Mouse (Mus musculus): ENCODE data around the gene Entpd1. TPM values are rescaled to one million over a fixed set of nuclear protein-coding genes. Genes with fewer than 3 reads are reported as not detected.

The Entpd1 gene
- polyA plus RNA-seq, 1 experiment from 2014 or later = 17.6 TPM

GRCm38 (mm10) chr19:40628950-40629349 is 16.8 kb downstream of the Entpd1 start:
- Histone ChIP-seq H3K4me1 (no peaks in the 10 kb centered on the region), H3K27me3 (no peaks in the 10 kb centered on the region), H3K9ac (no peak overlapping the region), H3K4me3 (replicated peaks) (no peak overlapping the region), H3K9me3 (replicated peaks) (no peaks in the 10 kb centered on the region), H3K4me2 (replicated peaks) (no peak overlapping the region), H3K27ac (replicated peaks) (no peak overlapping the region), H3K36me3 (no peaks in the 10 kb centered on the region)
- ATAC-seq (ENCODE audit: insufficient number of reproducible peaks, low FRiP score, low TSS enrichment, low read depth) = no peak

DNA sequence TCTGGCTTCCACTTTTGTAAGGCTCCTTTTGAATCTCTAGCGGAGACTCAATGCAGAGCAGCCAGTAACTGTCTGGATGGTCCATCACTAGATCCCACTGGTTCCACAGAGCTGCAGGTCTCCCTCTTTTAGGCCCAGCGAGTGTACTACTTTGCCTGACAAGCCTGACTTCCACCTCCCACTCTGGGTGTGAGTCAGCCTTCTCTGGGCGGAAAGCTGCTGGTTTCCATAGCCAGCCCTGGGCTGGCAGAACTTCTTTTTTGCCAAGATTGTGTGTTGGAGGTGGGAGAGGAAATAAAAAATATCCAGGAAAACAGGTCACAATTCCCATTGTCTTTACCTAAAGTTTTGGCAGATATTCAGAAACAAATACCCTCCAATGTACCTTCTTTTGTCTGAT is 17.9 kb downstream of the Entpd1 start:
- ATAC-seq (ENCODE audit: insufficient number of reproducible peaks, low FRiP score, low TSS enrichment, low read depth) = no peak

GRCm38 (mm10) chr19:40630606-40631005 is 18.4 kb downstream of the Entpd1 start:
- Histone ChIP-seq H3K27me3 (no peaks in the 10 kb centered on the region), H3K4me2 (replicated peaks) (no peak overlapping the region), H3K27ac (replicated peaks) (no peak overlapping the region), H3K9ac (no peak overlapping the region), H3K36me3 (no peaks in the 10 kb centered on the region), H3K4me3 (replicated peaks) (no peak overlapping the region), H3K9me3 (replicated peaks) (no peaks in the 10 kb centered on the region), H3K4me1 (no peaks in the 10 kb centered on the region)
- WGBS = 68% methylated on average over 7 of the region's 7 CpGs
- ATAC-seq (ENCODE audit: insufficient number of reproducible peaks, low FRiP score, low TSS enrichment, low read depth) = no peak

More for the DNA sequence above, 17.9 kb downstream of the Entpd1 start:
- Histone ChIP-seq H3K4me3 (replicated peaks) (no peak overlapping the region), H3K27me3 (no peaks in the 10 kb centered on the region), H3K27ac (replicated peaks) (no peak overlapping the region), H3K36me3 (no peaks in the 10 kb centered on the region), H3K4me1 (no peaks in the 10 kb centered on the region), H3K9me3 (replicated peaks) (no peaks in the 10 kb centered on the region), H3K9ac (no peak overlapping the region), H3K4me2 (replicated peaks) (no peak overlapping the region)
- WGBS = 71% methylated on average over 3 of the region's 3 CpGs

GRCm38 (mm10) chr19:40632193-40632592 is 20.0 kb downstream of the Entpd1 start:
- no peak for ATAC-seq (ENCODE audit: insufficient number of reproducible peaks, low FRiP score, low TSS enrichment, low read depth)
- no peaks in the 10 kb centered on the region for H3K36me3 ChIP-seq
- H3K4me2 ChIP-seq (replicated peaks) = no peak overlapping the region
- WGBS = 70% methylated on average over 3 of the region's 3 CpGs
- no peak overlapping the region for H3K9ac ChIP-seq
- H3K4me1 ChIP-seq = no peaks in the 10 kb centered on the region
- no peak overlapping the region for H3K27ac ChIP-seq (replicated peaks)
- H3K27me3 ChIP-seq = no peaks in the 10 kb centered on the region
- no peaks in the 10 kb centered on the region for H3K9me3 ChIP-seq (replicated peaks)
- no peak overlapping the region for H3K4me3 ChIP-seq (replicated peaks)

DNA sequence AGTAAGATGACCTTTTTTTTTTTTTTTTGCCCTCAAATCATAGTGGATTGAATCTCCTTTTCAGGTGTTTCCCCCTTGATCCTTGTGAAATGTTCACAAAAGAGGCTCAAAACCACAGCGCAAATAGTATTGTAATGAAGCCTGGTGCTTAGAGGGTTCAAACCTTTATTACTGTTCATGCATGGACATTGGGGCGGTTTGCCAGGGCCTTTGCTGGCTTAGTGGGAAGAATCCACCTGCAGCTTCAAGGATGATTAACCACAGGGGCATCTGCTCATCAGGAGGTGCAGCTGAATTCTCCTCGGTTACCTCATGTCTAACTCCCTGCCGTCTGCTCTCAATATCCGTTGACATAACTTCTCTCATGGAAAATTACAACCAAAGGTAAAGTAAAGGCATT is 20.5 kb downstream of the Entpd1 start:
- no peak overlapping the region for H3K4me2 ChIP-seq (replicated peaks)
- ATAC-seq (ENCODE audit: insufficient number of reproducible peaks, low FRiP score, low TSS enrichment, low read depth) = no peak
- no peak overlapping the region for H3K4me3 ChIP-seq (replicated peaks)
- 79% methylated on average over 5 of the region's 5 CpGs for WGBS
- H3K9ac ChIP-seq = no peak overlapping the region
- H3K9me3 ChIP-seq (replicated peaks) = no peaks in the 10 kb centered on the region
- H3K27me3 ChIP-seq = no peaks in the 10 kb centered on the region
- H3K36me3 ChIP-seq = no peaks in the 10 kb centered on the region
- no peak overlapping the region for H3K27ac ChIP-seq (replicated peaks)
- H3K4me1 ChIP-seq = no peaks in the 10 kb centered on the region

DNA sequence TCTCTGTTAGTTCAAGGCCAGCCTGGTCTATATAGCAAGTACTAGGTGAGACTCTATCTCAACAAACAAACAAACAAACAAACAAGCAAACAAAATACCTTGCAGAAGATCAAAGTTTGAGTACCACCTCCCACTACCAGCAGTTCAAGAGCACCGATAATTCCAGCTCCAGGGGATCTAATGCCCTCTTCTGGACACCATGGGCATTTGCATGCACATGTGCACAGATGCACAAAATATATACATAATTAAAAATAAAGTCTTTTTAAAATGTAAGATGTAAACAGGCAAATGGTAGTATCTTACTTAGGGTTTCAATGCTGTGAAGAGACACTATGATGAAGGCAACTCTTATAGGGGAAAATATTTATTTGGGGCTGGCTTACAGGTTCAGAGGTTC is 21.0 kb downstream of the Entpd1 start:
- no peak overlapping the region for H3K9ac ChIP-seq
- H3K27ac ChIP-seq (replicated peaks) = no peak overlapping the region
- no peaks in the 10 kb centered on the region for H3K9me3 ChIP-seq (replicated peaks)
- ATAC-seq (ENCODE audit: insufficient number of reproducible peaks, low FRiP score, low TSS enrichment, low read depth) = no peak
- no peaks in the 10 kb centered on the region for H3K27me3 ChIP-seq
- no peaks in the 10 kb centered on the region for H3K36me3 ChIP-seq
- WGBS = 59% methylated on average over 1 of the region's 1 CpGs
- H3K4me2 ChIP-seq (replicated peaks) = no peak overlapping the region
- H3K4me3 ChIP-seq (replicated peaks) = no peak overlapping the region
- H3K4me1 ChIP-seq = no peaks in the 10 kb centered on the region

DNA sequence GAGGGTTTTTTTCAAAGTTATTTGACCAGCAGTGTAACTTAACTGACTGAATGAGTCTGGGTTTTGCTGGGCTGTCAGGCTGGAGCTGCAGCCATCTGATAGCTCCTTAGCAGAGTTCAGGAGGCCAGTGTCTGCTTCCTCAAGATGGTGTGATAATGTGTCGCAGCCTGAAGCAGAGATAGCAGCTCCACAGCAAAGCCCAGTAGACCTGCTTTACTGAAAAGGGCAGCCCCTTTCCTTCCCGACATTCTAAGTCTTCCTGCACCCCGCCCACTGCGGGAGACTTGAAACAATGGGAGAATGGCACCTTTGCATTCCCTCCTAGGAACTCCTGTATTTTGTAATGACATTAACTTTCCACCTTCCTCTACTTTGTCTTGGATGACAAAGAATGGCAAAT is 24.9 kb downstream of the Entpd1 start:
- Histone ChIP-seq H3K4me2 (replicated peaks) (no peak overlapping the region), H3K36me3 (no peaks in the 10 kb centered on the region), H3K9ac (no peak overlapping the region), H3K4me3 (replicated peaks) (no peak overlapping the region), H3K27ac (replicated peaks) (no peak overlapping the region), H3K9me3 (replicated peaks) (no peaks in the 10 kb centered on the region), H3K27me3 (no peaks in the 10 kb centered on the region), H3K4me1 (no peaks in the 10 kb centered on the region)
- 53% methylated on average over 4 of the region's 4 CpGs for WGBS
- no peak for ATAC-seq (ENCODE audit: insufficient number of reproducible peaks, low FRiP score, low TSS enrichment, low read depth)

DNA sequence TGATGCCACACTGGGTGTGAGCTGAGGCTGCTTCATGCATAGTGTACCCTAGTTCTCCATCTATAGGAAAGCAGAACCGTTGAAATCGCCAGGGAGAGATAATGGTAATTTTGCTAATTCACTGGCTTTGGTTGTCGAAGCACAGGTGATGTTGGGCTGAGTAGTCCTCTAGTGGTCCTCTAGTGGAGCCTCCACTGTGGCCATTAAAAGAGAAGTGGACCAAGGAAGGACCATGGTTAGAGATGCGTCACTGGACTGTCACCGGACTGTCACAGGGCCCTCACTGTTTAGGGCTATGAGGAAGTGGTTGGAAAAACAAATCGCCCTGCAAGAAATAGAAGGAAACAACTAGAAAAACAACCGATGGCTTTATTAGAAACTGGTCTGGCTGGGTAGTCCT is 25.4 kb downstream of the Entpd1 start:
- no peak for ATAC-seq (ENCODE audit: insufficient number of reproducible peaks, low FRiP score, low TSS enrichment, low read depth)
- Histone ChIP-seq H3K4me3 (replicated peaks) (no peak overlapping the region), H3K4me2 (replicated peaks) (no peak overlapping the region), H3K9me3 (replicated peaks) (no peaks in the 10 kb centered on the region), H3K27me3 (no peaks in the 10 kb centered on the region), H3K27ac (replicated peaks) (0 out of 2 replicates have a peak overlapping the region, but pooled peaks have one; percentile 8), H3K4me1 (no peaks in the 10 kb centered on the region), H3K36me3 (no peaks in the 10 kb centered on the region), H3K9ac (no peak overlapping the region)
- WGBS = 82% methylated on average over 7 of the region's 7 CpGs

- Histone ChIP-seq H3K36me3 (no peaks in the 10 kb centered on the region), H3K9me3 (replicated peaks) (no peaks in the 10 kb centered on the region), H3K27me3 (no peaks in the 10 kb centered on the region), H3K27ac (replicated peaks) (no peak overlapping the region), H3K4me3 (replicated peaks) (no peak overlapping the region), H3K4me2 (replicated peaks) (no peak overlapping the region), H3K4me1 (no peaks in the 10 kb centered on the region), H3K9ac (no peak overlapping the region)
- 81% methylated on average over 5 of the region's 5 CpGs for WGBS
- no peak for ATAC-seq (ENCODE audit: insufficient number of reproducible peaks, low FRiP score, low TSS enrichment, low read depth)
Observed at GRCm38 (mm10) chr19:40638582-40638981, 26.4 kb downstream of the Entpd1 start.

- Histone ChIP-seq H3K4me3 (replicated peaks) (no peak overlapping the region), H3K9ac (no peak overlapping the region), H3K4me1 (no peaks in the 10 kb centered on the region), H3K27me3 (no peaks in the 10 kb centered on the region), H3K27ac (replicated peaks) (no peak overlapping the region), H3K4me2 (replicated peaks) (no peak overlapping the region), H3K36me3 (no peaks in the 10 kb centered on the region), H3K9me3 (replicated peaks) (no peaks in the 10 kb centered on the region)
- no peak for ATAC-seq (ENCODE audit: insufficient number of reproducible peaks, low FRiP score, low TSS enrichment, low read depth)
- 83% methylated on average over 11 of the region's 11 CpGs for WGBS
Observed at GRCm38 (mm10) chr19:40639729-40640304, 27.7 kb downstream of the Entpd1 start.

DNA sequence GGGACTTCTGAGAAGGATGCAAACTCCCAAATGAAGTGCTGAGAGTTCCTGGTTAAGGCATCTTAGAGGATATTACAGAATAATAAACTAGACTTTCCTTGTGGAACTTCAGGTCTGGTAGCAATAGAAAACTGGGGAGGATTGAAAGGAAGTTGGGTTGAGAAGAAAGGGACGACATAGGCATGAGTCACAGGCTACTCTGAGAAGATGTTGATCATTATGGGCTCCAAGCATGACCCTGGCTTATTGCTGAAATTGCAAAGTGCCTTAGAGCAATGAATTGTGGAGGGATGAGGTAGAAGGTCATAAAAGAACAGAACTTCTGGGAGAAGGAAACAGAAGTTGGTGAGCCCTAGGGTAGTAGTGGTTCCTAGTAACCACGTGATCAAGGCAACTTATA is 28.6 kb downstream of the Entpd1 start:
- Histone ChIP-seq H3K4me2 (replicated peaks) (no peak overlapping the region), H3K4me1 (no peaks in the 10 kb centered on the region), H3K27ac (replicated peaks) (no peak overlapping the region), H3K9me3 (replicated peaks) (no peaks in the 10 kb centered on the region), H3K9ac (no peak overlapping the region), H3K4me3 (replicated peaks) (no peak overlapping the region), H3K36me3 (no peaks in the 10 kb centered on the region), H3K27me3 (no peaks in the 10 kb centered on the region)
- WGBS = 71% methylated on average over 2 of the region's 2 CpGs
- no peak for ATAC-seq (ENCODE audit: insufficient number of reproducible peaks, low FRiP score, low TSS enrichment, low read depth)

- Histone ChIP-seq H3K9me3 (replicated peaks) (no peaks in the 10 kb centered on the region), H3K36me3 (no peaks in the 10 kb centered on the region), H3K9ac (no peak overlapping the region), H3K4me3 (replicated peaks) (no peak overlapping the region), H3K4me1 (peaks cover 16% of the 10 kb centered on the region; the same call in 1 of the 2 replicates), H3K27ac (replicated peaks) (no peak overlapping the region), H3K4me2 (replicated peaks) (no peak overlapping the region), H3K27me3 (no peaks in the 10 kb centered on the region)
- 97% methylated on average over 1 of the region's 1 CpGs for WGBS
- no peak for ATAC-seq (ENCODE audit: insufficient number of reproducible peaks, low FRiP score, low TSS enrichment, low read depth)
Observed at GRCm38 (mm10) chr19:40643846-40644245, 31.7 kb downstream of the Entpd1 start.
